Mouse (Mus musculus) mouse embryonic stem cell (cell line): Measurements from ENCODE around the gene Pten.

ENCODE experiments used
- in situ Hi-C, 2 experiments: fragments of 300-500 bp; cut with MboI; formaldehyde crosslinking; loops; 1 replicate in 1 of 2; 3 replicates in 1 of 2; pipeline ENCODE4 v1.14.3; 2019 to 2020; ENCODE audit warnings: low sequenced_read_pairs in 2 of 2, low pct_unique_long_range_greater_than_20kb in 1 of 2, mixed read lengths in 1 of 2; ENCODE audit not compliant: unreplicated experiment in 1 of 2

The Pten gene

GRCm38 (mm10) chr19:32756900-32757725 lies at the start of gene Pten:
Pten (plus strand) TSS chr19:32757497.
- in situ Hi-C loops = loop anchor here (5.0 kb wide), 1 partner anchor 35 kb away; no protein-coding TSS in a partner anchor

GRCm38 (mm10) chr19:32708996-32709395 lies 48.3 kb upstream of the Pten start:
- in situ Hi-C loops = loop anchor here in 1 of 2 experiments (25.0 kb wide), 1 partner anchor 653 kb away; no protein-coding TSS in a partner anchor

GRCm38 (mm10) chr19:32710288-32710687 lies 47.0 kb upstream of the Pten start:
- in situ Hi-C loops = loop anchor here (10.0 to 25.0 kb wide), 3 partner anchors 245 to 655 kb away; no protein-coding TSS in a partner anchor

- in situ Hi-C loops = loop anchor here (10.0 to 25.0 kb wide), 3 partner anchors 243 to 653 kb away; no protein-coding TSS in a partner anchor
Observed at GRCm38 (mm10) chr19:32711761-32712541, 45.3 kb upstream of the Pten start.

- in situ Hi-C loops = loop anchor here (10.0 to 25.0 kb wide), 3 partner anchors 242 to 652 kb away; no protein-coding TSS in a partner anchor
Observed at GRCm38 (mm10) chr19:32712588-32713042, 44.7 kb upstream of the Pten start.

GRCm38 (mm10) chr19:32713471-32713870 lies 43.8 kb upstream of the Pten start:
- in situ Hi-C loops = loop anchor here (10.0 to 25.0 kb wide), 3 partner anchors 241 to 651 kb away; no protein-coding TSS in a partner anchor

- in situ Hi-C loops = loop anchor here (5.0 to 25.0 kb wide), 4 partner anchors 240 to 650 kb away; no protein-coding TSS in a partner anchor
Observed at GRCm38 (mm10) chr19:32715201-32715600, 42.1 kb upstream of the Pten start.

GRCm38 (mm10) chr19:32715681-32716080 lies 41.6 kb upstream of the Pten start:
- in situ Hi-C loops = loop anchor here (5.0 to 25.0 kb wide), 4 partner anchors 239 to 649 kb away; no protein-coding TSS in a partner anchor

- in situ Hi-C loops = loop anchor here (5.0 to 25.0 kb wide), 4 partner anchors 237 to 647 kb away; no protein-coding TSS in a partner anchor
Observed at GRCm38 (mm10) chr19:32717590-32717989, 39.7 kb upstream of the Pten start.

GRCm38 (mm10) chr19:32720319-32720718 lies 37.0 kb upstream of the Pten start:
- in situ Hi-C loops = loop anchor here (5.0 to 25.0 kb wide), 4 partner anchors 37 to 642 kb away; partner anchors contain the start of gene Pten (in 2 of the 2)

- in situ Hi-C loops = loop anchor here (5.0 to 25.0 kb wide), 4 partner anchors 33 to 638 kb away; partner anchors contain the start of gene Pten (in 2 of the 2)
Observed at GRCm38 (mm10) chr19:32723817-32724216, 33.5 kb upstream of the Pten start.

- in situ Hi-C loops = loop anchor here in 1 of 2 experiments (10.0 kb wide), 1 partner anchor 228 kb away; no protein-coding TSS in a partner anchor
Observed at GRCm38 (mm10) chr19:32726451-32727325, 30.6 kb upstream of the Pten start.

- in situ Hi-C loops = loop anchor here in 1 of 2 experiments (10.0 kb wide), 1 partner anchor 225 kb away; no protein-coding TSS in a partner anchor
Observed at GRCm38 (mm10) chr19:32729785-32730184, 27.5 kb upstream of the Pten start.

- in situ Hi-C loops = no loop called here
Observed at GRCm38 (mm10) chr19:32732922-32733321, 24.4 kb upstream of the Pten start.

- in situ Hi-C loops = no loop called here
Observed at GRCm38 (mm10) chr19:32737844-32738243, 19.5 kb upstream of the Pten start.

GRCm38 (mm10) chr19:32739686-32740085 lies 17.6 kb upstream of the Pten start, which contains the start of gene Atad1:
Atad1 (minus strand) TSS chr19:32739786.
- in situ Hi-C loops = no loop called here

GRCm38 (mm10) chr19:32740641-32741345 lies 16.5 kb upstream of the Pten start:
- in situ Hi-C loops = no loop called here
